Mouse (Mus musculus): ENCODE measurements at regions not wholly inside any gene's neighbourhood (a gene's known extent, or its start where the extent isn't known, plus 50 kb on each side); places are given as distances from the start of the nearest gene placed in this dataset.

GRCm38 (mm10) chr16:76626142-76626541 is 252.5 kb upstream of the Nrip1 start:
- TF ChIP-seq CTCF (IDR thresholded peaks at IDR 0.05; ENCODE audit: low read depth): no peak
- no peak overlapping the region for H3K9ac ChIP-seq
- H3K4me2 ChIP-seq (ENCODE audit: low read depth): no peak overlapping the region
- ATAC-seq (no peak), DNase-seq (no peak)
- H3K36me3 ChIP-seq (ENCODE audit: insufficient read depth): no peaks in the 10 kb centered on the region
- no peaks in the 10 kb centered on the region for H3K27me3 ChIP-seq (ENCODE audit: insufficient read depth, low read length)
- H3K9me3 ChIP-seq (ENCODE audit: low read length): no peaks in the 10 kb centered on the region
- no peak overlapping the region for H3K27ac ChIP-seq (ENCODE audit: low read depth, low read length)
- 54% methylated on average over 4 of the region's 4 CpGs for WGBS
- no peaks in the 10 kb centered on the region for H3K4me1 ChIP-seq (ENCODE audit: insufficient read depth)
- H3K4me3 ChIP-seq (ENCODE audit: low read depth, low read length): no peak overlapping the region

- ATAC-seq (no peak), DNase-seq (peak; percentile 12)
- Histone ChIP-seq H3K4me3 (ENCODE audit: low read depth, low read length) (no peak overlapping the region), H3K27ac (ENCODE audit: low read depth, low read length) (no peak overlapping the region), H3K4me1 (ENCODE audit: insufficient read depth) (no peaks in the 10 kb centered on the region), H3K36me3 (ENCODE audit: insufficient read depth) (no peaks in the 10 kb centered on the region), H3K27me3 (ENCODE audit: insufficient read depth, low read length) (no peaks in the 10 kb centered on the region), H3K9me3 (ENCODE audit: low read length) (no peaks in the 10 kb centered on the region), H3K4me2 (ENCODE audit: low read depth) (0 out of 2 replicates have a peak overlapping the region, but pooled peaks have one; percentile 3), H3K9ac (no peak overlapping the region)
- TF ChIP-seq CTCF (IDR thresholded peaks at IDR 0.05; ENCODE audit: low read depth): no peak
- WGBS: 43% methylated on average over 8 of the region's 8 CpGs
Measured at GRCm38 (mm10) chr16:76621715-76622114, 248.1 kb upstream of the Nrip1 start.

- no peak overlapping the region for H3K4me3 ChIP-seq (ENCODE audit: low read depth, low read length)
- WGBS: 89% methylated on average over 7 of the region's 7 CpGs
- H3K27me3 ChIP-seq (ENCODE audit: insufficient read depth, low read length): no peaks in the 10 kb centered on the region
- H3K4me2 ChIP-seq (ENCODE audit: low read depth): no peak overlapping the region
- no peak for TF ChIP-seq CTCF (IDR thresholded peaks at IDR 0.05; ENCODE audit: low read depth)
- no peaks in the 10 kb centered on the region for H3K9me3 ChIP-seq (ENCODE audit: low read length)
- H3K36me3 ChIP-seq (ENCODE audit: insufficient read depth): no peaks in the 10 kb centered on the region
- ATAC-seq (no peak), DNase-seq (no peak)
- no peak overlapping the region for H3K27ac ChIP-seq (ENCODE audit: low read depth, low read length)
- no peak overlapping the region for H3K9ac ChIP-seq
- H3K4me1 ChIP-seq (ENCODE audit: insufficient read depth): no peaks in the 10 kb centered on the region
Measured at GRCm38 (mm10) chr16:76618295-76618694, 244.7 kb upstream of the Nrip1 start.

- Histone ChIP-seq H3K27ac (ENCODE audit: low read depth, low read length) (no peak overlapping the region), H3K4me2 (ENCODE audit: low read depth) (no peak overlapping the region), H3K9ac (no peak overlapping the region), H3K4me1 (ENCODE audit: insufficient read depth) (no peaks in the 10 kb centered on the region), H3K27me3 (ENCODE audit: insufficient read depth, low read length) (no peaks in the 10 kb centered on the region), H3K9me3 (ENCODE audit: low read length) (no peaks in the 10 kb centered on the region), H3K36me3 (ENCODE audit: insufficient read depth) (no peaks in the 10 kb centered on the region), H3K4me3 (ENCODE audit: low read depth, low read length) (no peak overlapping the region)
- ATAC-seq (no peak), DNase-seq (no peak)
- TF ChIP-seq CTCF (IDR thresholded peaks at IDR 0.05; ENCODE audit: low read depth): no peak
Measured at GRCm38 (mm10) chr16:76611061-76611460, 237.4 kb upstream of the Nrip1 start.

GRCm38 (mm10) chr16:76604914-76605313 is 231.3 kb upstream of the Nrip1 start:
- DNase-seq (no peak), ATAC-seq (no peak)
- Histone ChIP-seq H3K4me2 (ENCODE audit: low read depth) (no peak overlapping the region), H3K27me3 (ENCODE audit: insufficient read depth, low read length) (no peaks in the 10 kb centered on the region), H3K4me3 (ENCODE audit: low read depth, low read length) (no peak overlapping the region), H3K4me1 (ENCODE audit: insufficient read depth) (no peaks in the 10 kb centered on the region), H3K9ac (no peak overlapping the region), H3K36me3 (ENCODE audit: insufficient read depth) (no peaks in the 10 kb centered on the region), H3K27ac (ENCODE audit: low read depth, low read length) (no peak overlapping the region), H3K9me3 (ENCODE audit: low read length) (no peaks in the 10 kb centered on the region)
- TF ChIP-seq CTCF (IDR thresholded peaks at IDR 0.05; ENCODE audit: low read depth): no peak
- WGBS: 62% methylated on average over 3 of the region's 3 CpGs

- H3K4me2 ChIP-seq (ENCODE audit: low read depth): no peak overlapping the region
- DNase-seq (no peak), ATAC-seq (no peak)
- H3K27ac ChIP-seq (ENCODE audit: low read depth, low read length): no peak overlapping the region
- 82% methylated on average over 6 of the region's 6 CpGs for WGBS
- H3K4me1 ChIP-seq (ENCODE audit: insufficient read depth): no peaks in the 10 kb centered on the region
- H3K4me3 ChIP-seq (ENCODE audit: low read depth, low read length): no peak overlapping the region
- no peak overlapping the region for H3K9ac ChIP-seq
- TF ChIP-seq CTCF (IDR thresholded peaks at IDR 0.05; ENCODE audit: low read depth): no peak
- H3K27me3 ChIP-seq (ENCODE audit: insufficient read depth, low read length): no peaks in the 10 kb centered on the region
- H3K9me3 ChIP-seq (ENCODE audit: low read length): no peaks in the 10 kb centered on the region
- H3K36me3 ChIP-seq (ENCODE audit: insufficient read depth): no peaks in the 10 kb centered on the region
Measured at GRCm38 (mm10) chr16:76603846-76604258, 230.2 kb upstream of the Nrip1 start.

GRCm38 (mm10) chr16:76603431-76603830 is 229.8 kb upstream of the Nrip1 start:
- Histone ChIP-seq H3K9me3 (ENCODE audit: low read length) (no peaks in the 10 kb centered on the region), H3K4me3 (ENCODE audit: low read depth, low read length) (no peak overlapping the region), H3K27ac (ENCODE audit: low read depth, low read length) (no peak overlapping the region), H3K36me3 (ENCODE audit: insufficient read depth) (no peaks in the 10 kb centered on the region), H3K9ac (no peak overlapping the region), H3K4me1 (ENCODE audit: insufficient read depth) (no peaks in the 10 kb centered on the region), H3K27me3 (ENCODE audit: insufficient read depth, low read length) (no peaks in the 10 kb centered on the region), H3K4me2 (ENCODE audit: low read depth) (no peak overlapping the region)
- DNase-seq (no peak), ATAC-seq (no peak)
- WGBS: 80% methylated on average over 1 of the region's 1 CpGs
- no peak for TF ChIP-seq CTCF (IDR thresholded peaks at IDR 0.05; ENCODE audit: low read depth)

- Histone ChIP-seq H3K9me3 (ENCODE audit: low read length) (no peaks in the 10 kb centered on the region), H3K9ac (no peak overlapping the region), H3K27me3 (ENCODE audit: insufficient read depth, low read length) (no peaks in the 10 kb centered on the region), H3K36me3 (ENCODE audit: insufficient read depth) (no peaks in the 10 kb centered on the region), H3K4me3 (ENCODE audit: low read depth, low read length) (no peak overlapping the region; the same call in 1 of the 2 replicates), H3K4me1 (ENCODE audit: insufficient read depth) (no peaks in the 10 kb centered on the region), H3K27ac (ENCODE audit: low read depth, low read length) (no peak overlapping the region), H3K4me2 (ENCODE audit: low read depth) (peak overlapping the region; percentile 24)
- 25% methylated on average over 10 of the region's 10 CpGs for WGBS
- ATAC-seq: peak; percentile 60; the same call in 1 of the 2 replicates
- TF ChIP-seq CTCF (IDR thresholded peaks at IDR 0.05; ENCODE audit: low read depth): no peak
- peak; percentile 71 for DNase-seq
Measured at GRCm38 (mm10) chr16:76600131-76600530, 226.5 kb upstream of the Nrip1 start.

All from forebrain, postnatal 0 days (tissue).